Mouse (Mus musculus) C2C12 (cell line): Measurements from ENCODE around the gene Cep85l.

Experiments used
- CTCF ChIP-seq: IDR thresholded peaks from one replicate; pipeline ENCODE4 v1.5.1; 2011; ENCODE audit not compliant: control insufficient read depth, insufficient read depth, insufficient read length
- MYOD1 ChIP-seq: IDR thresholded peaks from one replicate; pipeline ENCODE4 v1.6.1; 2011; ENCODE audit warnings: low read depth; ENCODE audit not compliant: control insufficient read depth, insufficient read length
- USF1 ChIP-seq: IDR thresholded peaks from one replicate; pipeline ENCODE4 v1.6.1; 2011; ENCODE audit warnings: low read depth, mild to moderate bottlenecking, control low read depth, moderate library complexity

DNA sequence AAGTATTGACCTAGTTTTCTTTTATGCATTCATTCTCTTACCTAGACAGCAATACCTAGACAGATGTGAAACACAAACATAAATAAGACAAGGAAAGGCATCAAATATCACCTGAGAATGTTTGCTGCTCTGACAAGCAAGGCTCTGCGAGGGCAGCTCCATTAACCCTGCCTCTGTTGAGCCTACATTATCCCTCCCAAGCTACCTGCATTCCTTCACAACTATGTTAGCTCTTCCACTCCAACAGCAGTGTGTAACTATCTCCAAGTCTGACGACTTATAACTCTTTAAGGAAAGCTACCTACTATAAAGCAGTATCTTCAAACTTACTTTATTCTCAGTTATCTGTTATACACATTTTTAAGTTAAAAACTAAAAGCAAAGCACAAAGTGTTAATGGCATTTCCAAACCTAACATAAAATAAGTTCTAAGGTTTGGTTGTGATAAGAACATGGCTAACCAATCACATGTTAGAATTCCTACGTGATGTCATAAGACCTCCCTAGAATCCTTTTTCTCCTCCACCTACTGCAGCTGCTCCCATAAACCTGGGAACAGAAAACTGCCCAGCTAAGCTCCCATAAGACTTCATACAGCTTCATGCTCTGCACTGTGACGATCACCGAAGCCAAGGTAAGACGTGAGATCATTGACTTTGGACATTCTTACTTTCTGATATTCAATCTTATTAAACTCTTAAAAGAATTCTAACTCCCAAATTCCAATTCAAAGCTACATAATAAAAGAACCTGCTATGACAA is 42.4 kb downstream of the Cep85l start, which contains the start of gene Pln:
- TF ChIP-seq CTCF (no peak), MYOD1 (no peak), USF1 (no peak)
